Mouse (Mus musculus): ENCODE data around the gene Akap7. TPM values are rescaled to one million over a fixed set of nuclear protein-coding genes. Genes with fewer than 3 reads are reported as not detected.

Gene Akap7
- polyA plus RNA-seq, 2 experiments = 14.3 to 26.8 TPM

GRCm38 (mm10) chr10:25311554-25312212 lies 4.0 kb upstream of the Akap7 start:
- Histone ChIP-seq H3K4me1 (replicated peaks; ENCODE audit: control insufficient read depth in 2 of 2, insufficient read depth in 2 of 2, low read length in 1 of 2) (no peaks in the 10 kb centered on the region), H3K36me3 (replicated peaks; ENCODE audit: control insufficient read depth, insufficient read depth, low read depth) (no peaks in the 10 kb centered on the region), H3K4me2 (ENCODE audit: low read depth) (no peak overlapping the region), H3K27me3 (ENCODE audit: control insufficient read depth, insufficient read depth, low read length) (no peaks in the 10 kb centered on the region), H3K27ac (no peak overlapping the region), H3K4me3 (ENCODE audit: insufficient read depth in 1 of 2, low read depth in 2 of 2, low read length in 2 of 2) (no peak overlapping the region), H3K9ac (replicated peaks) (no peak overlapping the region), H3K9me3 (ENCODE audit: control insufficient read depth, low read length) (no peaks in the 10 kb centered on the region)
- ATAC-seq (ENCODE audit: insufficient read depth) = no peak
- TF ChIP-seq EP300 (IDR thresholded peaks at IDR 0.05; ENCODE audit: low read depth) (no peak), CTCF (IDR thresholded peaks at IDR 0.05; ENCODE audit: low read depth) (no peak)
- DNase-seq (ENCODE audit: low read depth in 3 of 3, low spot score in 3 of 3) = no peak
- 21% methylated on average over 9 of the region's 9 CpGs for WGBS (ENCODE audit: insufficient replicate concordance)

GRCm38 (mm10) chr10:25310736-25311135 lies 3.1 kb upstream of the Akap7 start:
- ATAC-seq (ENCODE audit: insufficient read depth) (no peak), DNase-seq (ENCODE audit: low read depth in 3 of 3, low spot score in 3 of 3) (no peak)

DNA sequence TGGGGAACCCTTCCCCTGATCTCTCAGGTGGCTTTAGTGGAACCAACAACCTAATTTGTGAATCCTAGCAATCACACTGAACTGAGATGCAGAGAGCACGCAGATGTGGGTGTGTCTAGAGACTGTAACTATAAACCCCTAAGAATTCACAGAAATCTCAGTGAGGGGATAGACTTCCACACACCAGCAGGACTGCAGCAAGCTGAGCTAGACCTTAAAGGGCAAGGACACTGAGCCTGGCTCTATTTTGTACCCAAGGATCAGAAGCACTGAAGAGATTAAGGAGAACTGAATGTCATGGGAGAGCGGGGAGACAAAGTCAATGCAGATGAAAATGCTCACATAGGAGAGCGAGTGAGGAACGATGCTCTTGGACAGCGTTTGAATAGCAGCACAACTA lies 2.3 kb upstream of the Akap7 start:
- H3K4me1 ChIP-seq (replicated peaks; ENCODE audit: control insufficient read depth in 2 of 2, insufficient read depth in 2 of 2, low read length in 1 of 2) = no peaks in the 10 kb centered on the region
- H3K4me3 ChIP-seq (ENCODE audit: insufficient read depth in 1 of 2, low read depth in 2 of 2, low read length in 2 of 2) = no peak overlapping the region
- no peaks in the 10 kb centered on the region for H3K27me3 ChIP-seq (ENCODE audit: control insufficient read depth, insufficient read depth, low read length)
- no peak overlapping the region for H3K4me2 ChIP-seq (ENCODE audit: low read depth)
- H3K27ac ChIP-seq = no peak overlapping the region
- WGBS (ENCODE audit: insufficient replicate concordance) = 79% methylated on average over 5 of the region's 5 CpGs
- no peak overlapping the region for H3K9ac ChIP-seq (replicated peaks)
- H3K36me3 ChIP-seq (replicated peaks; ENCODE audit: control insufficient read depth, insufficient read depth, low read depth) = no peaks in the 10 kb centered on the region
- no peaks in the 10 kb centered on the region for H3K9me3 ChIP-seq (ENCODE audit: control insufficient read depth, low read length)
- TF ChIP-seq EP300 (IDR thresholded peaks at IDR 0.05; ENCODE audit: low read depth) = no peak
- no peak for TF ChIP-seq CTCF (IDR thresholded peaks at IDR 0.05; ENCODE audit: low read depth)
- DNase-seq (ENCODE audit: low read depth in 3 of 3, low spot score in 3 of 3) (no peak), ATAC-seq (ENCODE audit: insufficient read depth) (no peak)

More at GRCm38 (mm10) chr10:25310736-25311135, 3.1 kb upstream of the Akap7 start:
- Histone ChIP-seq H3K9ac (replicated peaks) (no peak overlapping the region), H3K27ac (no peak overlapping the region), H3K27me3 (ENCODE audit: control insufficient read depth, insufficient read depth, low read length) (no peaks in the 10 kb centered on the region), H3K4me3 (ENCODE audit: insufficient read depth in 1 of 2, low read depth in 2 of 2, low read length in 2 of 2) (no peak overlapping the region), H3K36me3 (replicated peaks; ENCODE audit: control insufficient read depth, insufficient read depth, low read depth) (no peaks in the 10 kb centered on the region), H3K4me2 (ENCODE audit: low read depth) (no peak overlapping the region), H3K9me3 (ENCODE audit: control insufficient read depth, low read length) (no peaks in the 10 kb centered on the region), H3K4me1 (replicated peaks; ENCODE audit: control insufficient read depth in 2 of 2, insufficient read depth in 2 of 2, low read length in 1 of 2) (no peaks in the 10 kb centered on the region)
- 57% methylated on average over 4 of the region's 4 CpGs for WGBS (ENCODE audit: insufficient replicate concordance)
- TF ChIP-seq CTCF (IDR thresholded peaks at IDR 0.05; ENCODE audit: low read depth) = no peak
- TF ChIP-seq EP300 (IDR thresholded peaks at IDR 0.05; ENCODE audit: low read depth) = no peak

DNA sequence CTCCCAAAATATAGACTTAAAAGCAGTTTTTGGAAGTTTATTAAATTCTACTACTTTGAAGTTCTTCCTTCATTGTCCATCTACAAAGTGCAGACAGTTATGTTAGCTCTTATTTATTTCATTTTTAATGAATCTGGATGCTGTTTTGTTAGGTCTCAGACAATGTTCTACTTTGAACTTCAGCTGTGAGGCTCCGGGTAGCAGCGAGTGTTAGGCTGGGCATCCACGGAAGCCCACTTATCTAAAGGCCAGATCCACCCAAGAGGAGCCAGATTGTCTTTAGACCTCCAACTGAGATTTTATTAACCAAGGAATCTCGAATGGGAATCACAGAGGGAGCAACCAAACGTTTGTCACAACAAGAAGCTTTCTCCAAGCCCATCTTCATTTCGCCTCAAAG lies 2.5 kb downstream of the Akap7 start:
- no peak for ATAC-seq (ENCODE audit: insufficient read depth)
- Histone ChIP-seq H3K27ac (no peak overlapping the region), H3K9ac (replicated peaks) (no peak overlapping the region), H3K4me3 (ENCODE audit: insufficient read depth in 1 of 2, low read depth in 2 of 2, low read length in 2 of 2) (no peak overlapping the region), H3K4me2 (ENCODE audit: low read depth) (no peak overlapping the region), H3K9me3 (ENCODE audit: control insufficient read depth, low read length) (no peaks in the 10 kb centered on the region), H3K27me3 (ENCODE audit: control insufficient read depth, insufficient read depth, low read length) (no peaks in the 10 kb centered on the region), H3K36me3 (replicated peaks; ENCODE audit: control insufficient read depth, insufficient read depth, low read depth) (no peaks in the 10 kb centered on the region), H3K4me1 (replicated peaks; ENCODE audit: control insufficient read depth in 2 of 2, insufficient read depth in 2 of 2, low read length in 1 of 2) (peaks cover 6 to 7% of the 10 kb centered on the region in 2 experiments)
- no peak for DNase-seq (ENCODE audit: low read depth in 3 of 3, low spot score in 3 of 3)
- 57% methylated on average over 6 of the region's 6 CpGs for WGBS (ENCODE audit: insufficient replicate concordance)
- TF ChIP-seq CTCF (IDR thresholded peaks at IDR 0.05; ENCODE audit: low read depth) (no peak), EP300 (IDR thresholded peaks at IDR 0.05; ENCODE audit: low read depth) (no peak)

DNA sequence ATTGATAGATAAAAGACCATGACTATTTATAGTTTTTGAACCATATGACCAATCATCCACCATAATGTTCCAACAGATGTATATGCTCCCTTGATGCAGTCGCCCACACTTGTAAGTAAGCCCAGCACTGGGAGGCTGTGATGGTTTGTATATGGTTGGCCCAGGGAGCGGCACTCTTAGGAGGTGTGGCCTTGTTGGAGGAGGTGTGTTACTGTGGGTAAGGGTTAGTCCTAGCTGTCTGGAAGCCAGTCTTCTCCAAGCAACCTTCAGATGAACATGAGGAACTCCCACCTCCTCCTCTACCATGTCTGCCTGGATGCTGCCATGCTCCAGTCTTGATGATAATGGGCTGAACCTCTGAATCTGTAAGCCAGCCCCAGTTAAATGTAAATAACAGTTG lies 3.1 kb downstream of the Akap7 start:
- no peaks in the 10 kb centered on the region for H3K9me3 ChIP-seq (ENCODE audit: control insufficient read depth, low read length)
- no peaks in the 10 kb centered on the region for H3K36me3 ChIP-seq (replicated peaks; ENCODE audit: control insufficient read depth, insufficient read depth, low read depth)
- no peak overlapping the region for H3K4me3 ChIP-seq (ENCODE audit: insufficient read depth in 1 of 2, low read depth in 2 of 2, low read length in 2 of 2)
- no peak overlapping the region for H3K27ac ChIP-seq
- TF ChIP-seq CTCF (IDR thresholded peaks at IDR 0.05; ENCODE audit: low read depth) (no peak), EP300 (IDR thresholded peaks at IDR 0.05; ENCODE audit: low read depth) (no peak)
- H3K27me3 ChIP-seq (ENCODE audit: control insufficient read depth, insufficient read depth, low read length) = no peaks in the 10 kb centered on the region
- no peak for DNase-seq (ENCODE audit: low read depth in 3 of 3, low spot score in 3 of 3)
- 77% methylated on average over 2 of the region's 2 CpGs for WGBS (ENCODE audit: insufficient replicate concordance)
- no peak for ATAC-seq (ENCODE audit: insufficient read depth)
- peaks cover 11 to 13% of the 10 kb centered on the region in 2 experiments for H3K4me1 ChIP-seq (replicated peaks; ENCODE audit: control insufficient read depth in 2 of 2, insufficient read depth in 2 of 2, low read length in 1 of 2)
- H3K4me2 ChIP-seq (ENCODE audit: low read depth) = no peak overlapping the region
- no peak overlapping the region for H3K9ac ChIP-seq (replicated peaks)
